ENCODE assay signal across 8 mouse cellular contexts in genomic region chr4:129640101-129640637, GRCm38 (mm10). TPM values are rescaled to one million over a fixed set of nuclear protein-coding genes. Genes with fewer than 3 reads are reported as not detected.
A peak's percentile ranks its signal among the peaks of the same experiment; 100 is the strongest.
DNase-seq lines count a peak whose midpoint lies in the region; ATAC-seq and TF ChIP-seq lines count a peak whose summit lies in the region.

No protein-coding gene starts in this region.

- H3K9ac ChIP-seq in forebrain, postnatal 0 days: peak overlapping the region; percentile 69
- peak overlapping the region; percentile 60 for H3K9ac ChIP-seq in intestine, embryonic 15.5 days

- peaks cover 34% of the 10 kb centered on the region for H3K36me3 ChIP-seq in forebrain, postnatal 0 days (ENCODE audit: insufficient read depth)
- peaks cover 16% of the 10 kb centered on the region for H3K36me3 ChIP-seq in intestine, embryonic 15.5 days

- peak; percentile 61 for DNase-seq in gastrocnemius, adult 2 months
- DNase-seq in gastrocnemius, adult 8-10 months (ENCODE audit: low spot score in 2 of 2): no peak
- DNase-seq in cerebellum, adult 2 months: peak; percentile 72 to 73
- no peak for DNase-seq in forebrain, postnatal 0 days
- peak; percentile 51 to 56 for DNase-seq in lung, adult 18-20 months
- peak; percentile 34 for DNase-seq in ovary, postnatal 10 days (ENCODE audit: low spot score)
- DNase-seq in spleen, adult 18-20 months: no peak

- H3K4me2 ChIP-seq in forebrain, postnatal 0 days (ENCODE audit: low read depth): peak overlapping the region; percentile 72
- H3K4me2 ChIP-seq in intestine, embryonic 15.5 days (replicated peaks): peak overlapping the region; percentile 69

- intact Hi-C loops in gastrocnemius, adult 2 months (cut with DNase I): loop anchor here (1.0 to 2.0 kb wide), 2 partner anchors 15 to 40 kb away; partner anchors contain the start of genes Eif3i and Tmem234

- no peaks in the 10 kb centered on the region for H3K9me3 ChIP-seq in forebrain, postnatal 0 days (ENCODE audit: low read length)
- H3K9me3 ChIP-seq in intestine, embryonic 15.5 days: no peaks in the 10 kb centered on the region

- H3K27me3 ChIP-seq in cerebellum, adult 2 months (ENCODE audit: control insufficient read depth, insufficient read depth, low read length): no peaks in the 10 kb centered on the region
- H3K27me3 ChIP-seq in forebrain, postnatal 0 days (ENCODE audit: insufficient read depth, low read length): no peaks in the 10 kb centered on the region
- no peaks in the 10 kb centered on the region for H3K27me3 ChIP-seq in intestine, embryonic 15.5 days (replicated peaks)

- TF ChIP-seq CTCF in gastrocnemius, adult 2 months (IDR thresholded peaks at IDR 0.05): no peak
- TF ChIP-seq CTCF in cerebellum, adult 2 months (IDR thresholded peaks at IDR 0.05; ENCODE audit: borderline replicate concordance, insufficient read depth, low read depth, low read length): no peak
- TF ChIP-seq CTCF in forebrain, postnatal 0 days (IDR thresholded peaks at IDR 0.05; ENCODE audit: low read depth): no peak

- WGBS in cerebellum, adult 2 months: under 1% methylated on average over 17 of the region's 17 CpGs
- 4% methylated on average over 17 of the region's 17 CpGs for WGBS in forebrain, postnatal 0 days
- 2% methylated on average over 17 of the region's 17 CpGs for WGBS in intestine, embryonic 15.5 days

- peak overlapping the region; percentile 96 for H3K27ac ChIP-seq in gastrocnemius, adult 2 months
- H3K27ac ChIP-seq in cerebellum, adult 2 months (ENCODE audit: insufficient read depth, low read length): peak overlapping the region; percentile 75
- peak overlapping the region; percentile 89 for H3K27ac ChIP-seq in forebrain, postnatal 0 days (ENCODE audit: low read depth, low read length)
- peak overlapping the region; percentile 94 for H3K27ac ChIP-seq in intestine, embryonic 15.5 days

- peak overlapping the region; percentile 84 for H3K4me3 ChIP-seq in gastrocnemius, adult 2 months
- peak overlapping the region; percentile 88 for H3K4me3 ChIP-seq in cerebellum, adult 2 months (replicated peaks; ENCODE audit: insufficient read depth, low read depth, low read length)
- peak overlapping the region; percentile 53 for H3K4me3 ChIP-seq in forebrain, postnatal 0 days (ENCODE audit: low read depth, low read length)
- H3K4me3 ChIP-seq in intestine, embryonic 15.5 days (replicated peaks): peak overlapping the region; percentile 69

- no peak for TF ChIP-seq POLR2A in cerebellum, adult 2 months (IDR thresholded peaks at IDR 0.05; ENCODE audit: borderline replicate concordance, insufficient read depth, low read length)

- no peak for ATAC-seq in forebrain, postnatal 0 days
- peak; percentile 44 for ATAC-seq in intestine, embryonic 15.5 days

- H3K4me1 ChIP-seq in cerebellum, adult 2 months (ENCODE audit: control insufficient read depth, insufficient read depth, low read length): peaks cover 12% of the 10 kb centered on the region
- peaks cover 7% of the 10 kb centered on the region; the same call in 1 of the 2 replicates for H3K4me1 ChIP-seq in forebrain, postnatal 0 days (ENCODE audit: insufficient read depth)
- H3K4me1 ChIP-seq in intestine, embryonic 15.5 days (replicated peaks): peaks cover 11% of the 10 kb centered on the region

RNA-seq across cellular contexts. Expression of gene Txlna, which starts 0.7 kb away (rescaled TPM):
- 10 to 100 TPM; 19.7 to 21.1 TPM for total RNA-seq in gastrocnemius, adult 2 months (2021)
- total RNA-seq in gastrocnemius, adult 8-10 months (2022): 10 to 100 TPM; 10.9 to 20.3 (median 15.6) TPM
- polyA plus RNA-seq in cerebellum, adult 2 months (2012; rRNA removed): 40.0 and 40.6 TPM in 2 replicates
- 39.1 and 45.0 TPM in 2 replicates for total RNA-seq in forebrain, postnatal 0 days (2014; rRNA removed)
- polyA plus RNA-seq in forebrain, postnatal 0 days (2015; fragmentation: Nextera tagmentation; extraction: Ambion mirVana): 22.4 and 28.4 TPM in 2 replicates
- polyA plus RNA-seq in intestine, embryonic 15.5 days (2015; fragmentation: Nextera tagmentation; extraction: Ambion mirVana): 57.4 and 60.8 TPM in 2 replicates

RNA-seq across cellular contexts. Expression of gene Ccdc28b, which starts 16.4 kb away (rescaled TPM):
- total RNA-seq in gastrocnemius, adult 2 months (2021): 10 to 100 TPM; 31.1 to 38.4 TPM
- 10 to 100 TPM; 27.9 to 33.0 (median 30.8) TPM for total RNA-seq in gastrocnemius, adult 8-10 months (2022)
- polyA plus RNA-seq in cerebellum, adult 2 months (2012; rRNA removed): 184 and 201 TPM in 2 replicates
- total RNA-seq in forebrain, postnatal 0 days (2014; rRNA removed): 89.2 and 120 TPM in 2 replicates
- 144 and 146 TPM in 2 replicates for polyA plus RNA-seq in forebrain, postnatal 0 days (2015; fragmentation: Nextera tagmentation; extraction: Ambion mirVana)
- 37.9 and 44.4 TPM in 2 replicates for polyA plus RNA-seq in intestine, embryonic 15.5 days (2015; fragmentation: Nextera tagmentation; extraction: Ambion mirVana)

RNA-seq across cellular contexts. Expression of gene Iqcc, which starts 21.3 kb away (rescaled TPM):
- 10 to 100 TPM in 1 of 2 experiments, 1 to 10 TPM in 1; 9.0 to 10.8 TPM for total RNA-seq in gastrocnemius, adult 2 months (2021)
- 10 to 100 TPM in 1 of 4 experiments, 1 to 10 TPM in 3; 7.3 to 11.4 (median 8.7) TPM for total RNA-seq in gastrocnemius, adult 8-10 months (2022)
- 37.1 and 40.6 TPM in 2 replicates for polyA plus RNA-seq in cerebellum, adult 2 months (2012; rRNA removed)
- total RNA-seq in forebrain, postnatal 0 days (2014; rRNA removed): 25.9 and 31.5 TPM in 2 replicates
- 21.4 and 24.7 TPM in 2 replicates for polyA plus RNA-seq in forebrain, postnatal 0 days (2015; fragmentation: Nextera tagmentation; extraction: Ambion mirVana)
- 24.9 and 26.7 TPM in 2 replicates for polyA plus RNA-seq in intestine, embryonic 15.5 days (2015; fragmentation: Nextera tagmentation; extraction: Ambion mirVana)

RNA-seq across cellular contexts. Expression of gene Dcdc2b, which starts 26.1 kb away (rescaled TPM):
- total RNA-seq in gastrocnemius, adult 2 months (2021): 1 to 10 TPM in 1 of 2 experiments, under 1 TPM in 1; 0.77 to 3.1 TPM
- total RNA-seq in gastrocnemius, adult 8-10 months (2022): 1 to 10 TPM in 3 of 4 experiments, under 1 TPM in 1; 0.46 to 1.2 (median 1.1) TPM
- polyA plus RNA-seq in cerebellum, adult 2 months (2012; rRNA removed): 8.8 and 10.6 TPM in 2 replicates
- 3.0 TPM in 1 of 2 replicates, not detected in the other for total RNA-seq in forebrain, postnatal 0 days (2014; rRNA removed)
- polyA plus RNA-seq in forebrain, postnatal 0 days (2015; fragmentation: Nextera tagmentation; extraction: Ambion mirVana): 3.6 and 4.5 TPM in 2 replicates
- polyA plus RNA-seq in intestine, embryonic 15.5 days (2015; fragmentation: Nextera tagmentation; extraction: Ambion mirVana): 1.1 and 2.1 TPM in 2 replicates

RNA-seq across cellular contexts. Expression of gene Kpna6, which starts 32.4 kb away (rescaled TPM):
- total RNA-seq in gastrocnemius, adult 2 months (2021): 10 to 100 TPM; 80.9 to 85.9 TPM
- total RNA-seq in gastrocnemius, adult 8-10 months (2022): 10 to 100 TPM; 69.1 to 77.9 (median 76.0) TPM
- polyA plus RNA-seq in cerebellum, adult 2 months (2012; rRNA removed): 55.3 and 56.9 TPM in 2 replicates
- total RNA-seq in forebrain, postnatal 0 days (2014; rRNA removed): 52.8 and 60.5 TPM in 2 replicates
- 9.8 and 11.2 TPM in 2 replicates for polyA plus RNA-seq in forebrain, postnatal 0 days (2015; fragmentation: Nextera tagmentation; extraction: Ambion mirVana)
- 14.1 and 14.2 TPM in 2 replicates for polyA plus RNA-seq in intestine, embryonic 15.5 days (2015; fragmentation: Nextera tagmentation; extraction: Ambion mirVana)

Comparison
In these comparisons a context has a peak if more than half of its experiments do, and no peak if none do; other contexts are left out.
1. DNase-seq: peak in gastrocnemius, adult 2 months (single experiment), cerebellum, adult 2 months (2 of 2), lung, adult 18-20 months (2 of 2) and ovary, postnatal 10 days (single experiment); none in gastrocnemius, adult 8-10 months (0 of 2), forebrain, postnatal 0 days (single experiment) and spleen, adult 18-20 months (0 of 2).
2. Peak in every context shown above with its lines, with median percentiles within 50 percentile points of each other: H3K27ac ChIP-seq and H3K4me3 ChIP-seq.